Mouse (Mus musculus): ENCODE data around the gene Sf1. TPM values are rescaled to one million over a fixed set of nuclear protein-coding genes. Genes with fewer than 3 reads are reported as not detected.
A peak's percentile ranks its signal among the peaks of the same experiment; 100 is the strongest.

Sf1 gene
- polyA plus RNA-seq, 1 experiment from 2014 or later, result 186 TPM

- ATAC-seq, result peak; percentile 75
- POLR2A ChIA-PET, result interaction anchor here (0.6 to 2.0 kb wide), 5 partner anchors 10 to 326 kb away, joined by 3 to 7 read pairs (median 4); partner anchors contain the start of gene Arl2
- CTCF ChIA-PET, result interaction anchor here (0.6 to 0.9 kb wide), 2 partner anchors 9 to 78 kb away, joined by 3 read pairs; no protein-coding TSS in a partner anchor
These were observed 22.7 kb upstream of the Sf1 start, which contains the start of gene Map4k2 for GRCm38 (mm10) chr19:6340524-6341452. TSS of gene Map4k2 (plus strand) at chr19:6341135.

DNA sequence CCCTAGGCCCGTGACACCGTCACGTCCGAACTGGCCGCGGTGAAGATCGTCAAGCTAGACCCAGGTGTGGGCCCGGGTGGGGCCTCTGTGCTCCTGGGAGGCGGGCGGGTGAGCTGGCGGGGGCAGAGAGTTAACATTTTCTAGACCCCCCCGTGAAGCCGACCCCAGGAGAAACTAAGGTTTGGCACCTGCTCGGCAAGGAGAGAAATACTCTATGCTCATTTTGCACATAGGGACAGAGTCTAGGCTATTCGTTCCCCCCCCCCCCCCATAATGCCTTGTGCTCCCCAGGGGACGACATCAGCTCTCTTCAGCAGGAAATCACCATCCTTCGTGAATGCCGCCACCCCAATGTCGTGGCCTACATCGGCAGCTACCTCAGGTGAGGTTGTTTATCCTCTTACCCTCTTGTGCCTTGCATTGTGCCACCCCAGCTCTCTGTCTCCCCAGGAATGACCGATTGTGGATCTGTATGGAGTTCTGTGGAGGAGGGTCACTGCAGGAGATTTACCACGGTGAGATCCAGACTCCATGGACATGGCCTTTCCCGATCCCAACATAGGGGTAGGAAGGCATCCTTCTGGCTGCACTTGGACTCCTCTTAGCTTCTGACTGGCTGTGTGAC lies 21.9 kb upstream of the Sf1 start:
- no peak for TF ChIP-seq CTCF (IDR thresholded peaks at IDR 0.05)
- ATAC-seq (no peak), DNase-seq (ENCODE audit: low read depth, low spot score) (no peak)
- CTCF ChIA-PET, result interaction anchor here (0.9 kb wide), 1 partner anchor 79 kb away, joined by 3 read pairs; no protein-coding TSS in a partner anchor
- no peaks in the 10 kb centered on the region for H3K27me3 ChIP-seq
- POLR2A ChIA-PET, result interaction anchor here (0.7 to 2.0 kb wide), 3 partner anchors 9 to 325 kb away, joined by 4 to 7 read pairs (median 5); no protein-coding TSS in a partner anchor
- in situ Hi-C loops (cut with MboI; ENCODE audit: low pct_unique_long_range_greater_than_20kb), result no loop called here

More at GRCm38 (mm10) chr19:6340524-6341452, 22.7 kb upstream of the Sf1 start, which contains the start of gene Map4k2:
- H3K27me3 ChIP-seq, result no peaks in the 10 kb centered on the region
- TF ChIP-seq CTCF (IDR thresholded peaks at IDR 0.05), result no peak
- DNase-seq (ENCODE audit: low read depth, low spot score), result no peak
- in situ Hi-C loops (cut with MboI; ENCODE audit: low pct_unique_long_range_greater_than_20kb), result no loop called here

- DNase-seq (ENCODE audit: low read depth, low spot score) (no peak), ATAC-seq (no peak)
- POLR2A ChIA-PET, result interaction anchor here (2.0 kb wide), 1 partner anchor 8 kb away, joined by 5 read pairs; no protein-coding TSS in a partner anchor
- in situ Hi-C loops (cut with MboI; ENCODE audit: low pct_unique_long_range_greater_than_20kb), result no loop called here
- CTCF ChIA-PET, result no interaction called here
- no peak for TF ChIP-seq CTCF (IDR thresholded peaks at IDR 0.05)
- H3K27me3 ChIP-seq, result no peaks in the 10 kb centered on the region
These were observed 21.1 kb upstream of the Sf1 start for GRCm38 (mm10) chr19:6342276-6342933.

GRCm38 (mm10) chr19:6343066-6343925 lies 20.2 kb upstream of the Sf1 start:
- in situ Hi-C loops (cut with MboI; ENCODE audit: low pct_unique_long_range_greater_than_20kb), result no loop called here
- POLR2A ChIA-PET, result interaction anchor here (0.6 kb wide), 1 partner anchor 8 kb away, joined by 3 read pairs; no protein-coding TSS in a partner anchor
- CTCF ChIA-PET, result no interaction called here
- no peaks in the 10 kb centered on the region for H3K27me3 ChIP-seq
- ATAC-seq (no peak), DNase-seq (ENCODE audit: low read depth, low spot score) (no peak)
- TF ChIP-seq CTCF (IDR thresholded peaks at IDR 0.05), result no peak

- in situ Hi-C loops (cut with MboI; ENCODE audit: low pct_unique_long_range_greater_than_20kb), result no loop called here
- no peak for TF ChIP-seq CTCF (IDR thresholded peaks at IDR 0.05)
- CTCF ChIA-PET, result no interaction called here
- DNase-seq (ENCODE audit: low read depth, low spot score) (no peak), ATAC-seq (no peak)
- POLR2A ChIA-PET, result interaction anchor here (0.6 kb wide), 1 partner anchor 8 kb away, joined by 3 read pairs; no protein-coding TSS in a partner anchor
- H3K27me3 ChIP-seq, result no peaks in the 10 kb centered on the region
These were observed 19.5 kb upstream of the Sf1 start for GRCm38 (mm10) chr19:6343996-6344395.

- CTCF ChIA-PET, result interaction anchor here (1.1 kb wide), 1 partner anchor 11 kb away, joined by 3 read pairs; no protein-coding TSS in a partner anchor
- ATAC-seq (no peak), DNase-seq (ENCODE audit: low read depth, low spot score) (no peak)
- TF ChIP-seq CTCF (IDR thresholded peaks at IDR 0.05), result no peak
- POLR2A ChIA-PET, result no interaction called here
- in situ Hi-C loops (cut with MboI; ENCODE audit: low pct_unique_long_range_greater_than_20kb), result no loop called here
- H3K27me3 ChIP-seq, result no peaks in the 10 kb centered on the region
These were observed 17.5 kb upstream of the Sf1 start for GRCm38 (mm10) chr19:6346023-6346422.

- ATAC-seq (no peak), DNase-seq (ENCODE audit: low read depth, low spot score) (no peak)
- CTCF ChIA-PET, result interaction anchor here (1.1 kb wide), 1 partner anchor 10 kb away, joined by 3 read pairs; no protein-coding TSS in a partner anchor
- POLR2A ChIA-PET, result no interaction called here
- in situ Hi-C loops (cut with MboI; ENCODE audit: low pct_unique_long_range_greater_than_20kb), result no loop called here
- no peaks in the 10 kb centered on the region for H3K27me3 ChIP-seq
- TF ChIP-seq CTCF (IDR thresholded peaks at IDR 0.05), result no peak
These were observed 16.8 kb upstream of the Sf1 start for GRCm38 (mm10) chr19:6346661-6347060.

DNA sequence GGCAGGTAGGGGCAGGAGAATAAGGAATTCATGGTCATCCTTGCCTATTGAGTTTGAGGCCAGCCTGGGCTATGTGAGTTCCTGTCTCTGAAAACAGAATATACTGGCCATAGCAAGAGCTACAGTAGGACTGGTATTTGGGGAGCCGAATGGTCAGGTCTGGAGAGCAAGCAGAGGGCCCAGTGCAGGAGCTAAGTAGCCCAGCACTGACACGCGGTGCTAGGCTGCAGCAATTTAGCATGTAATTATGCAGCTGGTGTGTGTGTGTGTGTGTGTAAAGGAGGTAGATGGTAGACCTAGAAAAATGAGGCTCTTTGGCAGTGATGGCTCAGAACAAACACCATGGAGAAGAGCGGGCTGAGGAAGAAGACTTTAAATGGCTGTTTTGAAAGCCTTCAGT lies 15.9 kb upstream of the Sf1 start:
- POLR2A ChIA-PET, result no interaction called here
- ATAC-seq, result no peak
- DNase-seq (ENCODE audit: low read depth, low spot score), result no peak
- no peak for TF ChIP-seq CTCF (IDR thresholded peaks at IDR 0.05)
- in situ Hi-C loops (cut with MboI; ENCODE audit: low pct_unique_long_range_greater_than_20kb), result no loop called here
- no peaks in the 10 kb centered on the region for H3K27me3 ChIP-seq
- CTCF ChIA-PET, result no interaction called here

GRCm38 (mm10) chr19:6348717-6349116 lies 14.8 kb upstream of the Sf1 start:
- ATAC-seq (no peak), DNase-seq (ENCODE audit: low read depth, low spot score) (no peak)
- in situ Hi-C loops (cut with MboI; ENCODE audit: low pct_unique_long_range_greater_than_20kb), result no loop called here
- H3K27me3 ChIP-seq, result no peaks in the 10 kb centered on the region
- ChIA-PET POLR2A (no interaction called here), CTCF (no interaction called here)
- no peak for TF ChIP-seq CTCF (IDR thresholded peaks at IDR 0.05)
